Mouse (Mus musculus) layer of hippocampus, adult 9-10 months (tissue): ENCODE results near the gene Dcst2.

Experiments
- DNase-seq: peaks from one replicate; pipeline ENCODE4 v3.0.0; 2022; ENCODE audit warnings: low spot score

Dcst2 gene

GRCm38 (mm10) chr3:89388901-89389740 lies 27.3 kb downstream of the Dcst2 start:
- DNase-seq, result no peak

- no peak for DNase-seq
These were observed 28.3 kb downstream of the Dcst2 start for GRCm38 (mm10) chr3:89390111-89390515.

- DNase-seq, result no peak
These were observed 29.2 kb downstream of the Dcst2 start for GRCm38 (mm10) chr3:89390699-89391662.

- DNase-seq, result no peak
These were observed 30.1 kb downstream of the Dcst2 start for GRCm38 (mm10) chr3:89391663-89392511.

GRCm38 (mm10) chr3:89392871-89393311 lies 31.1 kb downstream of the Dcst2 start:
- DNase-seq, result no peak

DNA sequence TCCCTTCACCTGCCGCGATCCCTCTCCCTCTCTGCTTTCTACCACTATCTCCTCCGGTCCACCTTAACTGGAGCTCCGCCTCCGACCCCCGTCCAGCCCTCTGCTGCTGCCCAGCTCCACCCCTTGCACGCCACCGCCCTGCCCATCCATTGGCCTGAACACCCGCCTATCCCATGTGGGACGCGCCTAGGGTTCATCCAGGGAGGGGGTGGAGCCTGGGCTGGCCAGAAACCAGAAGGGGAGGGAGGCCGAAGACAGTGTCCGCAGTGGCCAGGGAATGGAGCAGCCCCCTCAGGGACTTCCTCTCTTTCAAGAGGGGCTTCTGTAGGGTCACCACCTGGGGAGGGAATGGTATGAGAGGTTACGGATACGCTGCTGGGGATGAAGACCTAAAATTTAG lies 31.8 kb downstream of the Dcst2 start:
- peak; percentile 81 for DNase-seq

DNA sequence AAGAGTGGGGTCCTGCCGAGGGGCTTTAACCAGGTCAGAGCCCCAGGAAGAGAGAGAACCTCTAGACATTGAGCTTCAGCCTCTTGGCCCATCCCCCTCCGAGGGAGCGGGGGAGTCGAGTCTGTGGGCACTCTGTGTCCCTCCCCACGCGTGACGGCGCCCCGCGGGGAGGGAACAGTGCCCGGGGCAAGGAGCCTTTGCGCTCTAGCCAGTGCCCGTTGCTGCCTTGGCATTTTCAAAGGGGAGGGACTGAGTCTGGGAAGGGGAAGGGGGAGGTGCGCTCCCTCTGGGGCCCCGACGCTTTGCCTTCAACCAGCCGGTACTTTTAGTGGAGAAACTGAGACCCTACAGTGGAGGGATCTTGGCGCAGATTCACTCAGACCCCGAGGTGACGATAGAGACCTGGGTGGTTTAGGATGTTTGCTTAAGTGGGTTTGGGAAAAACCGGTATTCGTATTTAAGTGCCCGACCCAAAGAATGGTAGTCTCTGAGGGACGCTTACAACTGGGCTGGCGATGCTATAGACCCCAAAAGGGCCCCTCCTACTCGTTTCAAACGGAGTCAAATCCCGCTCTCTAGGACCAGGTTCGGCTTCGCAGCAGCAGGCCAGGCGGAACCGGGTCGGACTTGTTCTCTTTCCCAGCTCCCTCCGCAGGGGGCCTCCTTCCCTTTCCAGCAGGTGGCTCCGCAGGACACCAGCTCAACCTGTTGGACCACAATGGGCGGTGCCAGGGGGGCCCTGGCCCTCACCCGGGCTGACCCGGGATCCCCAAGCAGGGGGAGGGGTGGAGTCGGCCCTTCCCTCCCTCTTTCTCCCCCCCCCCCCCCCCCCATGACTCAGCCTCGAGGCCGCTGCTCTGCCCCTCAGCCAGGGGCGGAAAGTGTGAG lies 32.5 kb downstream of the Dcst2 start, which contains the start of gene Zbtb7b:
Gene Zbtb7b, minus strand, starts transcription at position 771 of the 888 bp plus-strand sequence.
- DNase-seq, result no peak

GRCm38 (mm10) chr3:89394894-89395256 lies 33.1 kb downstream of the Dcst2 start:
- DNase-seq, result no peak

DNA sequence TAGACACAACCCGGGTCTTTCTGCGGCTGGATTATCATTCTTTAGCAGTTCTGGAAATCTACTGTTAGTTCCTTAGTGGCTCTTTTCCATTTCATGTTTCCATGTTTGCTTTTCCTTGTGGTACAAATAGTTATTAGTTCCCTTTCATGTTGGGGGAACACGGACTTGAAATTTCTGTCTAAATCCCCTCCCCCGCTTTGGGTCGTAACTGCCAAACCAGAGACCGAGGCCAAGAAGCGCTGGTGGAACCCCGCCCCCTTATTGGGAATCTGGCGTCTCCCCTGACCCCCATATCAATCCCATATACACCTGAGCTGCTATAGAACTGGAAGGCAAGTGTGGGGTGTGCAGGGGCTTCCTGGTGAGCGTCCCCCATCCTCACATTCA lies 33.6 kb downstream of the Dcst2 start:
- no peak for DNase-seq

- DNase-seq, result no peak
These were observed 34.3 kb downstream of the Dcst2 start for GRCm38 (mm10) chr3:89395806-89396653.

GRCm38 (mm10) chr3:89396654-89397005 lies 34.9 kb downstream of the Dcst2 start:
- DNase-seq, result no peak

- no peak for DNase-seq
These were observed 39.6 kb downstream of the Dcst2 start for GRCm38 (mm10) chr3:89401329-89401728.

DNA sequence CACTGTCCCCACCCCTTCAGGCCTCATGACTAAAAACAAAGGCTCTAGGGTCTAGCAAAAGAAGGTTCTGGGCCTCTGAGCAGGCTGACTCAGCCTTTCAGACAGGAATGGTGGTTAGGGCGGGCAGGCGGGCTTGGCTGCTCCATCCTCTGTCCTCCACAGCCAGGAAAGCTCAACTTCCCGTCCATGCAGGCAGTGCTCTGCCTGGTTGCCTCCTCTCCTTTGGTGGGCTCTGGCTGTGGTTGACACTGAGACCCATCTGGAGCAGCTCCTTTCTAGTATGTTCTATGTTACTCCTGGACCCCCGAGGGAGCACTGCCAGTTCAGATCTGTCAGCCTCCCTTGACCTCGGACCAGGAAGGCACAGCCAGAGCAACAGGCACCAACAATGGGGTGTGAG lies 40.9 kb downstream of the Dcst2 start, which contains the start of gene Lenep:
Gene Lenep, minus strand, starts transcription at position 101 of the 400 bp plus-strand sequence.
- DNase-seq, result no peak

DNA sequence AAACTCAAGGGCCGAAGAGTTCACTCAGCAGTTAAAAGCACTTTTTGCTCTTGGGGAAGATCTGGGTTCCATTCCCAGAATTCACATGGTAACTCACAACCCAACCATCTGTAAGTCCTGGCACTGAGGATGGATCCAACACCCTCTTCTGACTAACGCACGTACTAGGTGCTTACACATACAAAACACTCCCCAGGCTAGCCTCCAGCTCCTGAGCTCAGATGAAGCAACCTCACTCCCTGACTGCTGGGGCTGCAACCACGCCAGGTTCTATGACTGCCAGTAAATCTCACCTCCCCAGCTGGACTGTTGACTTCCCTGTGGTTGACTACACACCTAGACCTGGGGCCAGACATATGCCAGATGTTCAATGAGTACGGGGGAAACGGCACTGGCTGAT lies 45.1 kb downstream of the Dcst2 start:
- no peak for DNase-seq

- no peak for DNase-seq
These were observed 46.7 kb downstream of the Dcst2 start for GRCm38 (mm10) chr3:89408448-89408847.

DNA sequence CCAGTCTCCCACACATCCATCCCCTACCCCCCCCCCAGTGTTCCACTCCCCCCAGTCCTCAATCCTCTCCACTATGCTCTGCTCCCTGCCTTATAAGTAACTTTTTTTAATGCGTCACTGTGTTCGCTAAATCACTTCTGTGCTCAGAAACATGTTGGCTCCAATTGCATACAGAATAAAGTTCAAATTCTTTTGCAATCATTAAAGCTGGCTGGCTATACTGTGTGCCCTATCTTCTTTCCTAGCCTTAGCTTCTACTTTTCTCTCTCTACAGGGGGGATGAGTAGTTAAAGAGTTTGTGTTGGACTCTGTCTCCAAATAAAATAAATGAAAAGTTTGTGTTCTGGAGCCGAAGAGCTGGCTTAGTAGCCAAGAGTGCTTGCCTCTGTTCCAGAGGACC lies 47.9 kb downstream of the Dcst2 start:
- DNase-seq, result no peak

DNA sequence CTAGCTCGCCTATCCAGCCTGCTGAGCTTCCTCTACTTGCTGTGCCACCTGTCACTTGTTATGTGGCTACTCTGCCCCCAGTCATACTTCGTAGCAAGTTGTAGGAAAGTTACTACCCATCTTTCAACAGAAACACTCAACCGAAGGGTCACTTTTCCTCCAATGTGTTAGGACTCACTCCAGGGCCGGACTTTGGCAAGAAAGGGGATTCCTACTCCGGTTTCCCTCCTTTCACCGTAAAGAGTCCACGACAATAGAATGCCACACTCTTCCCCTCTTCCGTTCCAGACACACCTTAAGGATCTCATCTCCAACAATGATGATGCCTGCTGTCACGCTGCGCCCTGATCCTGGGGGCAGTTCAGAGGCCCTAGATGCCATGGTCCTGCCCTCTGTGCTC lies 49.1 kb downstream of the Dcst2 start:
- DNase-seq, result no peak

DNA sequence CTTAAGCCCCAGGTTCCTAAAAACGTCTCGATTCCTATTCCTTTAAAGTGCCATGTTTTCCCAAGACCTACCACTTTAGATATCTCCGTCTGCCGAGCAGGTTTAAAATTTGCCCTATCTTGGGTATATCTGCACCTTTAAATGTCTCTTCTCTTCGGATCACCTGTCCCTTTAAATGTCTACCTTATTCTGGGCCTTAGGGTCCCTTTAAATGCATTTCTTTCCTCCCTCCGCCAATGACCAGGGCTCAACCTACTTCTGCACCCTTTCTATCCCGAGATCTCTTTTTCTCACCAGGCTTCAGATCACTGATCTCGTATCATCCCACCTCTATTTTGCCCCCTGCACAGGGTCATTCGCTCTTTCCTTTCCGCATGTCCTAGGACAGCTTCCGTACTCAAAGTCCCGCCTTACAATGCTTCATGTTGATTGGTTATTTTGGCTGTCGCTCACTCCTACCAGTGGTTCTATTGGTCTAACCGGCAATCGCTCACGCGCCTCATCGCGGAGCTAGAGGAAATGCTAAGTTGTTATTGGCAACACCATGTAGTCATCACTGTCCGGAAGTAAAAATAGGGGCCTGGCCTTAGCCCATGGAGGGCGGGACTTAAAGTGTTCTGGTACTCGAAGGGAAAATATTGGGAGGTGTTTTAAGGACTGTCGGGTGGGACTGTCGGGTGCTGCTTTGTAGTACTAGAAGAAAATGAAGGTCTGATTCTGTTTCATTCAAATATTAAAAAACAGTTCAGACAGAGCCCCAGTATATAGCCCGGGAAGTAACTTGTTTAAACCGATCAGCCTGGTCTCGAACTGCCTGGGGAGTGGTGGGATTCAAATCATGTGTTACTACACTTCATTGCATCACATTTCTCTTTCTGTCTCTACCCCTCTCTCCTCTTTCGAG lies 50.0 kb downstream of the Dcst2 start, which contains the start of gene Flad1:
Gene Flad1, minus strand, starts transcription at position 381 of the 904 bp plus-strand sequence.
- DNase-seq, result peak; percentile 100

DNA sequence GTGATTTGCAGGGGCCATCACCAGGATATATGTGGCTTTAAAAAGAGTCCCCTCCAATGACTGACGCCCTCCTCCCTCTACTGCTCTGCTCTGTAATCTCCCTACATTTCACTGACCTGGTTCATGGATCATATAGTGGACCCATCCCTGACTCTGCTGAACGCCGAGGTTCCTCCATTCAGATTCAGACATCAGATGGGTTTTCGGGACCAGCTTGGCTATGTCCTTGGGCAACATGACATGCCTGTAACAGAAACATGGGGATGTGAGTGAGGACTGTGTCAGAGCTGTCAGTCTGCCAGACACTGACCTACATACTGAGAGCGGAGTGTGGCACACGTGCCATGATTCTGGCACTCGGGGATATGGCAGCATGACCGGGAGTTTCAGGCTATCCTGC lies 54.4 kb downstream of the Dcst2 start:
- DNase-seq, result no peak
